In the genomic region with DNA sequence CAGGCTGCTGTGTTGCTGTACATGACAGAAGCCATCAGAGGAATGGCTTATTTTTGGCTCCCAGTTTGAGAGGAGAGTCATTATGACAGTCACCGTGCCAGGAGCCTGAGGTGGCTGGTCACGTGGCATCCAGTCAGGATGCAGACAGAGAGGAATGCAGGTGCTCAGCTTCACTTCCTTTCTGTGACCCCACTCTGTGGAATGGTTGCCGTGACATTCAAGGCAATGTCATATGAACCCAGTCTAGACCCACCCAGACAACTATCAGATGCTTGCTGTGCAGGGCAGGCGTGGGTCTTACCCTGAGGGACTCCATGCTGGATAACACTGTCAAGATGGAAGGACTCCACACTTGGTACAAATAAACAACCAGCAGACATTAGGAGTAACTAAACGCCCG, we compare ENCODE assay signal across 29 mouse cellular contexts.
DNase-seq lines count a peak whose midpoint lies in the region; ATAC-seq lines count a peak whose summit lies in the region.
"Had no signal": no experiment of that assay in that cellular context is flagged by ENCODE, and none has a peak within 500 bp of the region (broad histone marks: within the 10 kb centered on the region; RNA-seq: fewer than 3 reads in every experiment).

No protein-coding gene starts in this region.

- no peaks in the 10 kb centered on the region for H3K27me3 ChIP-seq in neural tube, embryonic 13.5 days
- H3K27me3 ChIP-seq in neural tube, embryonic 15.5 days (replicated peaks) = no peaks in the 10 kb centered on the region
- H3K27me3 ChIP-seq: CH12.LX; embryonic facial prominence, embryonic 13.5 days; embryonic facial prominence, embryonic 15.5 days; Patski had no signal

- intact Hi-C loops in heart, postnatal 36 days (cut with DNase I) = no loop called here

- H3K4me2 ChIP-seq in neural tube, embryonic 13.5 days = no peak overlapping the region
- no peak overlapping the region for H3K4me2 ChIP-seq in neural tube, embryonic 15.5 days
- H3K4me2 ChIP-seq: embryonic facial prominence, embryonic 13.5 days; embryonic facial prominence, embryonic 15.5 days; forebrain, embryonic 12.5 days had no signal

- no peaks in the 10 kb centered on the region for H3K9me3 ChIP-seq in neural tube, embryonic 13.5 days
- H3K9me3 ChIP-seq in neural tube, embryonic 15.5 days (replicated peaks) = no peaks in the 10 kb centered on the region
- H3K9me3 ChIP-seq: embryonic facial prominence, embryonic 13.5 days; embryonic facial prominence, embryonic 15.5 days; forebrain, embryonic 10.5 days; forebrain, embryonic 12.5 days had no signal

- H3K36me3 ChIP-seq in neural tube, embryonic 13.5 days = no peaks in the 10 kb centered on the region
- H3K36me3 ChIP-seq in neural tube, embryonic 15.5 days = no peaks in the 10 kb centered on the region
- H3K36me3 ChIP-seq: embryonic facial prominence, embryonic 13.5 days; embryonic facial prominence, embryonic 15.5 days; forebrain, embryonic 10.5 days; forebrain, embryonic 12.5 days; G1E had no signal

- H3K9ac ChIP-seq in neural tube, embryonic 13.5 days = no peak overlapping the region
- H3K9ac ChIP-seq in neural tube, embryonic 15.5 days (replicated peaks) = no peak overlapping the region
- H3K9ac ChIP-seq: embryonic facial prominence, embryonic 13.5 days; embryonic facial prominence, embryonic 15.5 days; forebrain, embryonic 12.5 days had no signal

- peak overlapping the region; percentile 64; the same call in 1 of the 2 replicates for H3K27ac ChIP-seq in neural tube, embryonic 13.5 days (replicated peaks)
- no peak overlapping the region for H3K27ac ChIP-seq in neural tube, embryonic 15.5 days (replicated peaks)
- H3K27ac ChIP-seq: embryonic facial prominence, embryonic 13.5 days; embryonic facial prominence, embryonic 15.5 days; forebrain, embryonic 10.5 days; forebrain, embryonic 12.5 days had no signal

- peaks cover 18% of the 10 kb centered on the region for H3K4me1 ChIP-seq in neural tube, embryonic 13.5 days (replicated peaks)
- peaks cover 18% of the 10 kb centered on the region for H3K4me1 ChIP-seq in neural tube, embryonic 15.5 days
- H3K4me1 ChIP-seq: embryonic facial prominence, embryonic 15.5 days had no signal

- no peak for ATAC-seq in neural tube, embryonic 13.5 days (ENCODE audit: low read depth)
- ATAC-seq in neural tube, embryonic 15.5 days (ENCODE audit: low FRiP score) = no peak
- ATAC-seq: activated CD4-positive, CD25-positive, alpha-beta regulatory T cell, adult 4 months; CD4-positive, CD25-positive, alpha-beta regulatory T cell, adult 4 months; forebrain, embryonic 14.5 days; forebrain, embryonic 16.5 days; Patski had no signal

- DNase-seq in cerebellum, postnatal 10 days = peak; percentile 47 to 49
- DNase-seq in cerebellum, postnatal 4 days (ENCODE audit: low spot score in 2 of 2) = no peak
- DNase-seq in heart, adult 11 months = peak; percentile 82
- DNase-seq in heart, postnatal 36 days = no peak
- DNase-seq in embryo, embryonic 10.5 days (ENCODE audit: low spot score) = no peak
- DNase-seq: adrenal gland, adult 8-10 months; adrenal gland, postnatal 14 days; adrenal gland, postnatal 36 days; B cell, adult 2 months; cerebellum, adult 11-12 months; cerebellum, adult 2 months; cerebellum, adult 9-10 months; cerebellum, postnatal 14 days; cerebellum, postnatal 36 days; embryo, embryonic 11 days had no signal

- WGBS in neural tube, embryonic 13.5 days = 91% methylated on average over 6 of the region's 6 CpGs
- 87% methylated on average over 6 of the region's 6 CpGs for WGBS in neural tube, embryonic 15.5 days

- no peak overlapping the region for H3K4me3 ChIP-seq in neural tube, embryonic 13.5 days
- no peak overlapping the region for H3K4me3 ChIP-seq in neural tube, embryonic 15.5 days (replicated peaks)
- H3K4me3 ChIP-seq: embryonic facial prominence, embryonic 13.5 days; embryonic facial prominence, embryonic 15.5 days; erythroblast, embryonic 14.5 days; forebrain, embryonic 10.5 days; forebrain, embryonic 12.5 days had no signal

Comparison
In these comparisons a context has a peak if more than half of its experiments do, and no peak if none do; other contexts are left out.
1. DNase-seq: peak in cerebellum, postnatal 10 days (2 of 2) and heart, adult 11 months (single experiment); none in cerebellum, postnatal 4 days (0 of 2), heart, postnatal 36 days (0 of 2) and embryo, embryonic 10.5 days (single experiment).